Mouse (Mus musculus): Measurements from ENCODE around the gene Chil1. TPM values are rescaled to one million over a fixed set of nuclear protein-coding genes. Genes with fewer than 3 reads are reported as not detected.

Gene Chil1
- polyA plus RNA-seq, 1 experiment from 2014 or later: 3.7 TPM

DNA sequence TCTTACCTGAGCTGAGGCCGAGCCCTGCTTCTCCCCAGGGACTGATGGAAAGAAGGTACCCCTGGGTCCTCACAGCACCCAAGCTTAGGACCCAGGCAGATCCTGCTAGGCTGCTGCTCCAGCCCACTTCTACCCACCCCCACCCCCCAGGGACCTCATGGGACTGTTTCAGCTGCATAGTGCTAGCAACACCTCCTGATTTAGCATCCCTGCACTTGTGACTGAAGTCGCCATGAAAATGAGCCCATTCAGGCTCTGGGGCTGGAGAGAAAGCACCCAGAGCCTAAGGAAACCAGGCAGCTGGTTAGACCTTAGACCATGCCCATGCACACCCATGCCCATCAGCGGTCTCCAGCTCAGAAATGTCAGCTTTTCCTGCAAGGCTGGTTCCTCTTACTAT lies 36.0 kb downstream of the Chil1 start:
- no peak overlapping the region for H3K4me3 ChIP-seq (ENCODE audit: low read depth, low read length)
- H3K27me3 ChIP-seq (replicated peaks; ENCODE audit: control insufficient read depth, insufficient read depth, low read length): no peaks in the 10 kb centered on the region
- 64% methylated on average over 3 of the region's 3 CpGs for WGBS
- H3K4me2 ChIP-seq (ENCODE audit: low read length): no peak overlapping the region
- ATAC-seq (no peak), DNase-seq (ENCODE audit: low spot score) (no peak)
- H3K9me3 ChIP-seq (replicated peaks; ENCODE audit: control insufficient read depth, low read length): no peaks in the 10 kb centered on the region
- no peak overlapping the region for H3K9ac ChIP-seq (ENCODE audit: low read length)
- no peaks in the 10 kb centered on the region for H3K36me3 ChIP-seq (ENCODE audit: control insufficient read depth, insufficient read depth, low read length)
- peaks cover 7% of the 10 kb centered on the region for H3K4me1 ChIP-seq (ENCODE audit: control insufficient read depth, insufficient read depth, low read length)
- no peak overlapping the region for H3K27ac ChIP-seq (ENCODE audit: low read depth, low read length)

- no peak overlapping the region for H3K9ac ChIP-seq (ENCODE audit: low read length)
- no peaks in the 10 kb centered on the region for H3K36me3 ChIP-seq (ENCODE audit: control insufficient read depth, insufficient read depth, low read length)
- no peak overlapping the region for H3K27ac ChIP-seq (ENCODE audit: low read depth, low read length)
- H3K4me1 ChIP-seq (ENCODE audit: control insufficient read depth, insufficient read depth, low read length): peaks cover 7% of the 10 kb centered on the region
- H3K4me2 ChIP-seq (ENCODE audit: low read length): no peak overlapping the region
- ATAC-seq (no peak), DNase-seq (ENCODE audit: low spot score) (no peak)
- no peaks in the 10 kb centered on the region for H3K27me3 ChIP-seq (replicated peaks; ENCODE audit: control insufficient read depth, insufficient read depth, low read length)
- no peaks in the 10 kb centered on the region for H3K9me3 ChIP-seq (replicated peaks; ENCODE audit: control insufficient read depth, low read length)
- H3K4me3 ChIP-seq (ENCODE audit: low read depth, low read length): no peak overlapping the region
- WGBS: 62% methylated on average over 5 of the region's 5 CpGs
These were observed 37.6 kb downstream of the Chil1 start for GRCm38 (mm10) chr1:134219608-134220007.

- H3K36me3 ChIP-seq (ENCODE audit: control insufficient read depth, insufficient read depth, low read length): no peaks in the 10 kb centered on the region
- H3K4me2 ChIP-seq (ENCODE audit: low read length): no peak overlapping the region
- H3K9me3 ChIP-seq (replicated peaks; ENCODE audit: control insufficient read depth, low read length): no peaks in the 10 kb centered on the region
- DNase-seq (ENCODE audit: low spot score) (no peak), ATAC-seq (no peak)
- no peak overlapping the region for H3K27ac ChIP-seq (ENCODE audit: low read depth, low read length)
- H3K4me1 ChIP-seq (ENCODE audit: control insufficient read depth, insufficient read depth, low read length): no peaks in the 10 kb centered on the region; the same call in 1 of the 2 replicates
- 94% methylated on average over 1 of the region's 1 CpGs for WGBS
- H3K27me3 ChIP-seq (replicated peaks; ENCODE audit: control insufficient read depth, insufficient read depth, low read length): no peaks in the 10 kb centered on the region
- H3K9ac ChIP-seq (ENCODE audit: low read length): no peak overlapping the region
- no peak overlapping the region for H3K4me3 ChIP-seq (ENCODE audit: low read depth, low read length)
These were observed 39.2 kb downstream of the Chil1 start for GRCm38 (mm10) chr1:134221172-134221571.

- Histone ChIP-seq H3K4me2 (ENCODE audit: low read length) (no peak overlapping the region), H3K9ac (ENCODE audit: low read length) (no peak overlapping the region), H3K27ac (ENCODE audit: low read depth, low read length) (no peak overlapping the region), H3K4me3 (ENCODE audit: low read depth, low read length) (no peak overlapping the region), H3K9me3 (replicated peaks; ENCODE audit: control insufficient read depth, low read length) (no peaks in the 10 kb centered on the region), H3K4me1 (ENCODE audit: control insufficient read depth, insufficient read depth, low read length) (no peaks in the 10 kb centered on the region), H3K36me3 (ENCODE audit: control insufficient read depth, insufficient read depth, low read length) (no peaks in the 10 kb centered on the region), H3K27me3 (replicated peaks; ENCODE audit: control insufficient read depth, insufficient read depth, low read length) (no peaks in the 10 kb centered on the region)
- 64% methylated on average over 8 of the region's 8 CpGs for WGBS
- DNase-seq (ENCODE audit: low spot score) (no peak), ATAC-seq (no peak)
These were observed 40.4 kb downstream of the Chil1 start for GRCm38 (mm10) chr1:134222122-134223055.

- no peak overlapping the region for H3K27ac ChIP-seq (ENCODE audit: low read depth, low read length)
- H3K4me3 ChIP-seq (ENCODE audit: low read depth, low read length): no peak overlapping the region
- H3K9me3 ChIP-seq (replicated peaks; ENCODE audit: control insufficient read depth, low read length): no peaks in the 10 kb centered on the region
- no peak for DNase-seq (ENCODE audit: low spot score)
- 90% methylated on average over 12 of the region's 12 CpGs for WGBS
- no peak overlapping the region for H3K9ac ChIP-seq (ENCODE audit: low read length)
- no peaks in the 10 kb centered on the region for H3K4me1 ChIP-seq (ENCODE audit: control insufficient read depth, insufficient read depth, low read length)
- H3K36me3 ChIP-seq (ENCODE audit: control insufficient read depth, insufficient read depth, low read length): no peaks in the 10 kb centered on the region
- H3K27me3 ChIP-seq (replicated peaks; ENCODE audit: control insufficient read depth, insufficient read depth, low read length): no peaks in the 10 kb centered on the region
- ATAC-seq: no peak
- H3K4me2 ChIP-seq (ENCODE audit: low read length): no peak overlapping the region
These were observed 42.8 kb downstream of the Chil1 start for GRCm38 (mm10) chr1:134224649-134225227.

DNA sequence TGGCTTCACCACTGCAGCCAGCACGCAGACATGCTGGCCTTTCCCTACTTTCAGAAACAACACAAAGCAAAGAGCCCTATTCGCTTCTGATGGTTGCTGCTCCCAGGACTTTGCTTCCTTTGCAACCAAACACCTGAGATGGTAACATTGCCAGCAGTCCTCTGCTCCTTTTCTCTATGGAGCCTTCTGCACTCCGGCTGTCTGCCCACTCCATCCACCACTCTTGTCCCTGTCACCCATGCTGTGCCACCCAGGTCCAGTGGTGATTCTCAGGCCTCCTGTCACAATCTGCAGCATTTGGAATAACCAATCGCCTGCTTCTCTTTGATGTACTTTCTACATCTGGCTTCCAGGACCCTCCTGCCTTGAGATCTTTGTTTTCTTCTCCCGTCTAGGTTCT lies 43.4 kb downstream of the Chil1 start:
- no peak for ATAC-seq
- DNase-seq (ENCODE audit: low spot score): no peak
- WGBS: 93% methylated on average over 5 of the region's 5 CpGs

GRCm38 (mm10) chr1:134226739-134227138 lies 44.8 kb downstream of the Chil1 start:
- no peak overlapping the region for H3K9ac ChIP-seq (ENCODE audit: low read length)
- H3K4me3 ChIP-seq (ENCODE audit: low read depth, low read length): no peak overlapping the region
- ATAC-seq (no peak), DNase-seq (ENCODE audit: low spot score) (no peak)
- H3K36me3 ChIP-seq (ENCODE audit: control insufficient read depth, insufficient read depth, low read length): no peaks in the 10 kb centered on the region
- no peak overlapping the region for H3K27ac ChIP-seq (ENCODE audit: low read depth, low read length)
- no peaks in the 10 kb centered on the region for H3K4me1 ChIP-seq (ENCODE audit: control insufficient read depth, insufficient read depth, low read length)
- H3K27me3 ChIP-seq (replicated peaks; ENCODE audit: control insufficient read depth, insufficient read depth, low read length): no peaks in the 10 kb centered on the region
- no peak overlapping the region for H3K4me2 ChIP-seq (ENCODE audit: low read length)
- 87% methylated on average over 8 of the region's 8 CpGs for WGBS
- H3K9me3 ChIP-seq (replicated peaks; ENCODE audit: control insufficient read depth, low read length): no peaks in the 10 kb centered on the region

More for the DNA sequence above, 43.4 kb downstream of the Chil1 start:
- H3K4me2 ChIP-seq (ENCODE audit: low read length): no peak overlapping the region
- no peak overlapping the region for H3K27ac ChIP-seq (ENCODE audit: low read depth, low read length)
- H3K4me1 ChIP-seq (ENCODE audit: control insufficient read depth, insufficient read depth, low read length): no peaks in the 10 kb centered on the region
- H3K4me3 ChIP-seq (ENCODE audit: low read depth, low read length): no peak overlapping the region
- no peak overlapping the region for H3K9ac ChIP-seq (ENCODE audit: low read length)
- H3K36me3 ChIP-seq (ENCODE audit: control insufficient read depth, insufficient read depth, low read length): no peaks in the 10 kb centered on the region
- H3K27me3 ChIP-seq (replicated peaks; ENCODE audit: control insufficient read depth, insufficient read depth, low read length): no peaks in the 10 kb centered on the region
- no peaks in the 10 kb centered on the region for H3K9me3 ChIP-seq (replicated peaks; ENCODE audit: control insufficient read depth, low read length)

GRCm38 (mm10) chr1:134229806-134230575 lies 48.0 kb downstream of the Chil1 start:
- H3K27ac ChIP-seq (ENCODE audit: low read depth, low read length): no peak overlapping the region
- peaks cover 3% of the 10 kb centered on the region; the same call in 1 of the 2 replicates for H3K4me1 ChIP-seq (ENCODE audit: control insufficient read depth, insufficient read depth, low read length)
- WGBS: 74% methylated on average over 5 of the region's 5 CpGs

More at GRCm38 (mm10) chr1:134229806-134230575, 48.0 kb downstream of the Chil1 start:
- Histone ChIP-seq H3K9me3 (replicated peaks; ENCODE audit: control insufficient read depth, low read length) (no peaks in the 10 kb centered on the region), H3K4me3 (ENCODE audit: low read depth, low read length) (no peak overlapping the region), H3K4me2 (ENCODE audit: low read length) (no peak overlapping the region), H3K9ac (ENCODE audit: low read length) (no peak overlapping the region), H3K27me3 (replicated peaks; ENCODE audit: control insufficient read depth, insufficient read depth, low read length) (peaks cover 17% of the 10 kb centered on the region), H3K36me3 (ENCODE audit: control insufficient read depth, insufficient read depth, low read length) (no peaks in the 10 kb centered on the region)
- ATAC-seq: no peak
- no peak for DNase-seq (ENCODE audit: low spot score)

All from forebrain, embryonic 14.5 days (tissue).